Mouse (Mus musculus): ENCODE measurements around the gene Parl. TPM values are rescaled to one million over a fixed set of nuclear protein-coding genes. Genes with fewer than 3 reads are reported as not detected.

Gene Parl
- 72.8 TPM for polyA plus RNA-seq (2014; fragmentation: Illumina TruSeq; extraction: RNeasy Lipid Tissue Mini Kit (QIAGEN cat#74804); ENCODE audit: low read depth, low replicate concordance)

DNA sequence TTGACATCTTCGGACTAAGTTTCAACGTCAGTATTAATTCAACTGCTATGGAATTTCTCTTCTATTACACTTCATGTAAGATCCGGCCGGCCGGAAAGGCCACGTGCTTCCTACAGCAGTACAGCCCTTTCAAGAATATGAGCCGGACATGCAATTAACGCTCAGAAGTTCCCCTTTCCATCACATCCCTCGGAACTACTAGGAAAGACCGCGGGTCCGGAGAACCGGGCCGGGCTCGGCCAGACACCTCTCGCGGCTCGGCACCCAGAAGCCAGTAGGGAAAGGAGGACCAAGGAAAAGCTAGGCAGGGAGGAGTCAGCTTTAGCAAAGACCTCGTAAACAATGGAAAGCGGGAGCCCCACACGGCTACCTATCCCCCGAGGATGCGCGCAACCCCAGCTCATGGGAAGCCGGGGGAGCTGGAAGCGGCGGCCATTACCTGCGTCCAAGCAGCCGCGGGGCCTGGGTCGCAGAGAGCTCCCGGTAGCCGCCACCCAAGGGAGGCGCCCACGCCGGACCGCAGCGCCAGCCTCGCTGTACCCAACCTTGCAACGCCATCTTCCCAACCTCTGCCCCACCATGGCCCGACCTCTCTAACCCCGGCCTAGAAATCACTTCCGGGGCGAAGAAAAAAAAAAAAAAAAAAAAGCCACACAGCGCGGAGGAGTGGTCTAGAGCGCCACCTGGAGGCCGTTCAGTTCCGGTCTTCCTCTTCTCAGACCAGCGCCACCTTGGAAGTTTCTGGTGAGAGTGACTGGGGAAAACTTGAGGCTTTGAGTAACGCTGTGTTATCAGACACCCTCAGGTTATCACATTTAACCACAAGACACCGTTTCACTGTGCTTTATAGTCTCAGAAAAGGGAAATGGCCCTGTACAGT lies at the start of gene Parl:
TSS of gene Parl (minus strand) at position 618 of the 880 bp plus-strand sequence.

GRCm38 (mm10) chr16:20325286-20325685 lies 23.1 kb upstream of the Parl start, which contains the start of gene Cyp2ab1:
Gene Cyp2ab1, minus strand, starts transcription at chr16:20325404.

GRCm38 (mm10) chr16:20240468-20241414 lies 61.4 kb downstream of the Parl start, which contains the start of gene Map6d1:
Gene Map6d1, minus strand, starts transcription at chr16:20241358.

Other genes starting within 250 kb of the Parl start
- gene Klhl24, start 204.8 kb downstream of the Parl start, polyA plus RNA-seq (2014; fragmentation: Illumina TruSeq; extraction: RNeasy Lipid Tissue Mini Kit (QIAGEN cat#74804); ENCODE audit: low read depth, low replicate concordance): 94.7 TPM
- gene Yeats2, start 161.3 kb downstream of the Parl start, polyA plus RNA-seq (2014; fragmentation: Illumina TruSeq; extraction: RNeasy Lipid Tissue Mini Kit (QIAGEN cat#74804); ENCODE audit: low read depth, low replicate concordance): 12.5 TPM
- gene Map6d1, start 61.0 kb downstream of the Parl start, polyA plus RNA-seq (2014; fragmentation: Illumina TruSeq; extraction: RNeasy Lipid Tissue Mini Kit (QIAGEN cat#74804); ENCODE audit: low read depth, low replicate concordance): 1.0 TPM
- not detected for gene Cyp2ab1, start 23.0 kb upstream of the Parl start, polyA plus RNA-seq (2014; fragmentation: Illumina TruSeq; extraction: RNeasy Lipid Tissue Mini Kit (QIAGEN cat#74804); ENCODE audit: low read depth, low replicate concordance)
- 17.0 TPM for gene Abcc5, start 124.0 kb upstream of the Parl start, polyA plus RNA-seq (2014; fragmentation: Illumina TruSeq; extraction: RNeasy Lipid Tissue Mini Kit (QIAGEN cat#74804); ENCODE audit: low read depth, low replicate concordance)
- 21.4 TPM for gene Eif2b5, start 196.4 kb upstream of the Parl start, polyA plus RNA-seq (2014; fragmentation: Illumina TruSeq; extraction: RNeasy Lipid Tissue Mini Kit (QIAGEN cat#74804); ENCODE audit: low read depth, low replicate concordance)
- gene Dvl3, start 214.6 kb upstream of the Parl start, polyA plus RNA-seq (2014; fragmentation: Illumina TruSeq; extraction: RNeasy Lipid Tissue Mini Kit (QIAGEN cat#74804); ENCODE audit: low read depth, low replicate concordance): 4.9 TPM
- 44.8 TPM for gene Ap2m1, start 233.1 kb upstream of the Parl start, polyA plus RNA-seq (2014; fragmentation: Illumina TruSeq; extraction: RNeasy Lipid Tissue Mini Kit (QIAGEN cat#74804); ENCODE audit: low read depth, low replicate concordance)
- 25.1 TPM for gene Abcf3, start 246.2 kb upstream of the Parl start, polyA plus RNA-seq (2014; fragmentation: Illumina TruSeq; extraction: RNeasy Lipid Tissue Mini Kit (QIAGEN cat#74804); ENCODE audit: low read depth, low replicate concordance)